Mouse (Mus musculus): ENCODE results near the gene Chrnb1.

Gene Chrnb1

DNA sequence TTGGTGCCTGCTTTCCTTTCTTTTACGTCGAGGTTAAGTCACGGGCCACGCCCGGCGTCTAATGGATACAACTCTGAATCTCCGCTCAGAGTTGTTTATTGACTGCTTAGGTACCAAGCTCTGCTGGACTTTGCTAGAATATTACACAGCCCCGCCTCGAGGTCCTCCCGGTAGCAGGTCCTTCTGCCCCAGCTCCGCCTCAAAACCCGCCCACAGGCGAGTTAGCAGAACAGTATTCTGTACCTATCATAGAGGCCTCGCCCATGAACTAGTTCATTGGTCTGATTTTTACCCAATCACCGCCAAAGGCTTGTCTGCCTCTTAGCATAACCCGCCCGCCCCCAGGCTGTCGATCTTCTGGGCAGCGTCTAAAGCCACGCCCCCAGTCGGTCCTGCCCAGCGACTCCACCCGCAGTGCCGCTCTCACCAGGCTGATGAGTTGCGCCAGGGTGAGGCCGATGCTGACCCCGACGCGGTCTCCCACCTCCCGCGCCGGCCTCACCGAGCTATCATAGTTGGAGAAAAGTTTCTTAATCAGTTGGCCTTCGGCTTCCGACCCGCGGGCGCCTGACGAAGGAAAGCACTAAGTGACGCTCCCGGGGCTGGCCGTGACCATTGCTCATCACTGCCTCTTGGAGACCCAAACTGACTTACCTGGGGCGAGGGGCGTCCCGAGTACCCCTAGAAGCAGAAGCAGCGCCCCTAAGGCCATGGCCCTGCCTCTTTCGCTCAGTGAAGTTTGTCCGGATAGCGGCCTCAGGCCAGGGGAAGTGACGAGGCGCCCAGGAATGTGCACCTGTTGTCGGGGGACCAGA is at the start of gene Chrnb1:
Gene Chrnb1 (minus strand): TSS at position 776 of the 815 bp plus-strand sequence.
- DNase-seq (ENCODE audit: low spot score) = peak; percentile 96

DNA sequence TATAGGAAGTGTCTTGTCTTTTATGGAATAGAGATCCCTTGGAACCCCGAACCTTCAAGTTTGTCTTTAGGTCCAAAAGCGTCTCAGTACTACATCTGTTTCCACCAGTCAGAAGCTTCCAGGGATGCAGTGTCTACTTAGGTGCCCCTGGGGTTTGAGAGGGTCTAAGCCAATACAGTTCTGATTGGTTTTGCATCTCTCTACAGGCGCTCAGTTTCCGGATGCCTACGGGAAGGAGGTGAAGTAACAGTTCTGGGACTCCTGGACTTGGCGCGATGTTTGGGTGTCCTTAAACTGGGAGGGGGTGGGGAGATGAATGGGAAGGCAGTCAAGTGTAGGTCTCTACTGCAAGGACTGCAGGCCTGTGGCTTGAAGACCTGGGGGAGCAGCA is 43.0 kb upstream of the Chrnb1 start:
- DNase-seq (ENCODE audit: low spot score) = no peak

DNA sequence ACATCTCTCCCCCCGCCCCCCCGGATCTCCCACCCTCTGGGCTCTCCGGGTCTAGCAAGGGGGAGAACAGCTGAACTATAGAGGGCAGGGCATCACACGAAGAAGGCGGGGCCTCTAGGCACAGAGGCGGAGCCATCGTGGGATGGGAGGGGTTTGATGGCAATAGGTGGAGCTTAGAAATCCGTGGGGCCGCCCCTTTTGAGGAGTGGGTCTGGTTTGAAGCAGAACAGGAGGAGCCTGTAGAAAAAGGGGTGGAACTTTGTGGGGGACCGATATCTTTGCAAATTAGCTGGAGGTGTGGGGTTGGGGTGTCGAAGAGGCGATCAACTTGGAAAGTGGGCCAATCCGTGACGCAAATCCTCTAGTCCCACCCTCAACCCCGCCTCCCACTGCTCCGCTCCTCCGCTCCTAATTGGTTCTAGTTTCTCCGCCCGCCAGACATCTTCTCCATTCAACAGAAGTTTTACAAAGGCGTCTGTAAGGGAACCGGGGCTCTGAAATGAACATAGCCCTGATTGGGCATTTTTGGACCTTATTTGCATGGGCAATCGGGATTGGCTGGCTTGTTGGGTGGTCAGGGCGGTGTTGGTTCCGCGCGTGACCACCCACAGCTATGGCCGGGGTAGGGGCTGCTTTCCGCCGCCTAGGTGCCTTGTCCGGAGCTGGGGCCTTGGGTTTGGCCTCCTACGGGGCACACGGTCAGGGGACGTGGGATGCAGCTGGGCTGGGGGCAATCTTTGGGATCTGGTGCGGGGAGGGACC is 42.4 kb upstream of the Chrnb1 start, which contains the start of gene Tmem256:
Gene Tmem256 (plus strand): TSS at position 563 of the 762 bp plus-strand sequence.
- peak; percentile 96 for DNase-seq (ENCODE audit: low spot score)

DNA sequence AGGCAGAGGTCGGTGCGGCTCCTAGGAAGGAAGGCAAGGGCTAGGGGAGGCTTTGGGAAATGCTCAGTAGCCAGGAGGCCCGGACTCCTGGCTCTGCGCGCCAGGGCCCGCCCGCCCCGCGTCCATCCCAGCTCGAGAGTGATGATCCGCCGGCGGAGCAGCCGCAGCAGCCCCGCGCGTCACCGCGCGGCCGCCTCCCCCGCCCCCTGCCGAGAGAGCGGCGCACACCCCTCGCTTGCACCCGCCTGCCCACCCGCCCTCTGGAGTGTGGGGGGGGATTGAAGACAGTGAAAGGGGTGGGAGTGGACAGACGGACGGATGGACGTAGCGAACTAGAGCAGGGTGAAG is 41.8 kb upstream of the Chrnb1 start, which contains the start of gene Nlgn2:
Gene Nlgn2 (minus strand): TSS at position 181 of the 348 bp plus-strand sequence.
- no peak for DNase-seq (ENCODE audit: low spot score)

DNA sequence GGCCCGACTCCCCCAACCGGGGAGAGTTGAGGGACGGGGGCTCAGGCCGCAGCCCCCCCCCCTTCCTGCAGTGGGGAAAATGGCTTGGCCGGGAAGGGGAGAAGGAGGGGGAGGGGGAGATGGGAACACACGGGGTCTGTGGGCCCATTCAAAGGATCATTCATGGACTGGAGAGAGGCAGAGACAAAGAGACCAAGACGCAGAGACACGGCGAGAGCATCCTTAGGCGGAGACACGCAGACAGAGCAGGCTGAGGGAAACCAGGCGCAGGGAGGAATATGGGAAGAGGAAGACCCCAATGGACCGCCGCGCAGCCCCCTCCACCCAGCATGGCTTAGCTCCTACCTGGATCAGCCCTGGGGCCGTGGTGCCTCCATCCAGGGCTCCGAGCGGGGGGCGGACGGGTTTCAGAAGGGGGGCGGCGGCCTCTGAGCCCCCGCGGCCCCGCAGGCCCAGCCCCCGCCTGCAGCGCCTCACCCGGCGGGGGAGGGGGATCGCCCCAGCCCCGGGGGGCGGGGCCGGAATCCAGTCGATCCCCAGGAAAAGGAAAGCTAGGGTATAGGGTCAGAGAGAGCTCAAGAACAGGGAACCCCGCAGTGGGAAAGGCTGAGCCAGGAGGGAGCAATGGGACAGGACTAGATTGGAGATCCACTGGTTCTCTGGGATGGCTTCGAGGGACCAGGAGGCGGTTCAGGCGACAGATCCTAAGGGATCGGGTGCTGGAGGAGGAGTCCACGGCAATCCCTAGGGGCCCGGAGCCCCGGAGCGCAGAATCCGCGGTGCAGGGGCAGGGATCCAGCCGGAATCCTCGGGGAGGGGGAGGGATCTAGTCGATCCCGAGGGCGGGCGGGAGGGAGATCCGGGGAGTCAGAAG is 41.2 kb upstream of the Chrnb1 start:
- peak; percentile 39 for DNase-seq (ENCODE audit: low spot score)

DNA sequence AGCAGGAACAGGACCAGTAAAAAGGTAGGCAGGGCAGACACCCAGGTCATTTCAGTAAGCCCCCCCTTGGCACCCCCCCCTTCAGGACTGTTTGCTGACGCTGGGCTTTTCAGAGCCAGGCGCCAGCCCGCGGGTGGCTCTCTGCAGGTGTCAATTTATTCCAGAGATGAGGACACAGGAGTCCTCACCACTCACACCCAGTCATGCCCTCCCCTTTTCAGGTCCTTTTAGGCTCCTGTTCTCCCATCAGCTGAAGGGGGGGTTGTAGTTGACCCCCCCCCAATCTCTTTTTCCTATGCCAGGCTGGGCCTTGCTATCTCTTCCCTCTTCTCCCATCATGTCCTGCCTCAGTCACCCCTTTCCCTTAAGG is 40.2 kb upstream of the Chrnb1 start:
- no peak for DNase-seq (ENCODE audit: low spot score)

DNA sequence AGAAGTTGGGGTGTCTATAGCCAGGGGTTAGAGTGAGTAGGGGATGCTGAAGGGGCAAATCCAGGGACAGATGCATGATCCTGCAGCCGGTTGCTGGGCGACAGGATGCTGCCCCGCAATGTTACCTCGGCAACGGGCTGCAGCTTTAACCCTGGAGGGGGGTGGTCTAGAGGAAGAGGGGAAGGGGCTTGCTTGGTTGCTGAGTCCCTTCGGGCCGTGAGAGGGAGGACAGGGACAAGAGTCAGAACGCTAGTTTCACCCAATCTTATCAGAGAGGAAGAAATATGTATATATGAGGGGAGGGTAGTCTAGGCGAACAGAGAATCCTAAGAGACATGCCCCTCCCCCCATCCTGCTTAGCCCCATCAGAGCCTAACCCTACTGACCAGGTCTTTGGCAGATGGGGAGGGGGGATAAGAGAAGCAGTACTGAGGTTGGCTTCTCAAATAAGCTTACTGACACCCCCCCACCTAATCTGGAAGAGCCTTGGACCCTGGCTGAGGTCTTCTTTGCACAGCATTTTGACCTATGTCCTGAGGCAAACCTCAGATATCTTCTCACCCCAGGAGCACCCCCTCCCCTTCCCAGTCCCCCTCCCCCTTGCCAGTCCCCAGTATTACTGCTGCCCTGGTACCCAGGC is 39.7 kb upstream of the Chrnb1 start:
- DNase-seq (ENCODE audit: low spot score) = no peak

DNA sequence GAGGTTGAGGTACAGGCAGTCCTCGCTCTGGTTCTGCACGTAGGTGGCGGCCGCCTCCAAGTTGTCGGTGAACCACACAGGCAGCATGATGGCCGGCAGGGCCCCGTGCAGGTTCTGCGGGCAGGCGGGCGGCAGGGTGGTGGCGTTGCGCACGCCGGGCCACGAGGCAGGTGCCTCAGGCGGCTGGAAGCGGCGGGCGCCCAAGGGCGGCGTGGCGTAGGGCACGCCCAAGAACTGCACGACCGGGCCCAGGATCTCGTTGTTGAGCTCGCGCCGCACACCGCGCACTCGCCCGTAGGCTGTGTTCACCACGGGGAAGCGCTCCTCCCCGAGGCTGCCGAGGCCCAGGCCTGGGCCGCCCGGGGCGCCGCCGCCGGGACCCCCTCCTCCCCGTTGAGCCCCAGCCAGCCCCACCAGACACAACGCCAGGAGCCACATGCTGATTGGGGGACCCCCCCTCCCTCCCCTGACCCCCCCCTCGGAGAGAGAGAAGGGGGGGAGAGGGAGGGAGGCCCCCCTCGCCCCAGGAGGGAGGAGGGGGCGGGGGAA is 38.3 kb upstream of the Chrnb1 start:
- DNase-seq (ENCODE audit: low spot score) = peak; percentile 50

DNA sequence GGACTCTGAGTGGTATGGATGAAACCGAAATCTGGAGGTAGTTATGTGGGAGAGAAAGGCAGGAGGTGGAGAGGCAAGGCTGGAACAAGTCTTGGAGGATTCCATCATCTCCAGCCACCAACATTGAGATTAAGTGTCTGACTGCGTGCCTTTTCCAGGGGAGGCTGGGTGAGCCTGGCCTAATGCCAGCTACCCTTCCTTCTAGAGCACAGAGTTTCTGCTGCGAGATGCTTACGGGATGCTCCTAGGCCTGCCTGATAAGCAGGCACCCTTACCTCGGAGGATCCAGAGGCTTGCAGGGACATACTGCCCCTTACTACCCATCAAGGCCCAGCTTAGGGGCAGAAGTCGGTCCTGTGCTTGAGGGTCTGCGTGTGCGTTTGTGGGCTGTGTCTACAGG is 37.8 kb upstream of the Chrnb1 start:
- no peak for DNase-seq (ENCODE audit: low spot score)

DNA sequence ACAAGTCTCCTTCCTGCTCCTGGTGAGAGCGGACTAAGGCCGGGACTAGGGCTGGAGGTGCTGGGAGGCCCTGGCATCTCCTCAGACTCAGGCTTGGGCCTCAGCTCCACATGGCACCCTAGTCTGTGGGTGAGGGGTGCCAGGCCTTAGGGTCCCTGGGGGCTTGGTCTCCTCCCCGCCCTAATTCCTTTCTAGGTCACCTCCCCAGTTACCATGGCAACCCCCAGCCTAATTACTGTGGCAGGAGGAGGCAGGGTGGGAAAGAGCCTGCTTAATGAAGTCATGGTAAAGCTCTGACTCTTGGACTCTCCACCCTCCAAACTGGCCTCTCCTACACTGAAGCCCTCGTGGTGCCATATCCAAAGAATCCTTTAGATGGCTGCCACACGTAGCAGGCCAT is 33.1 kb upstream of the Chrnb1 start:
- no peak for DNase-seq (ENCODE audit: low spot score)

DNA sequence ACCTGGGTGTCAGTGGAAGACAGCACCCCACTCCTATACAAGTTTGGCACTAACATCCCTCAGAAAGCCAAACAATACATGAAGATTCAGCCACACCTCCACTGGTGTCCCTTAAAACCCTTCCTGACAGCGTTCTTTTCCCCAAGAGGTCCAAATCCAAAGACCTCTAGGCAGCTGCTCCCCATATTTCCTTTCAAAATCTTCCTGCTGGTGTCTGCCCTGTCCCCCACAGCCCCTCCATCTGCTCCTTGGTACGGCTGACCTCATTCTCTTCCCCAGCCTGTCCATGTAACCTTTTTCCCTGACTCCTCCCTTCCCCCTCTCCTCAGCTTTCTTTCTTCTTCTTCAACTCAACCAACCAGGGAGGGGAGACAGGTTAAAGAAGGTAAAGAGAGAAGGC is 27.7 kb upstream of the Chrnb1 start:
- DNase-seq (ENCODE audit: low spot score) = no peak

DNA sequence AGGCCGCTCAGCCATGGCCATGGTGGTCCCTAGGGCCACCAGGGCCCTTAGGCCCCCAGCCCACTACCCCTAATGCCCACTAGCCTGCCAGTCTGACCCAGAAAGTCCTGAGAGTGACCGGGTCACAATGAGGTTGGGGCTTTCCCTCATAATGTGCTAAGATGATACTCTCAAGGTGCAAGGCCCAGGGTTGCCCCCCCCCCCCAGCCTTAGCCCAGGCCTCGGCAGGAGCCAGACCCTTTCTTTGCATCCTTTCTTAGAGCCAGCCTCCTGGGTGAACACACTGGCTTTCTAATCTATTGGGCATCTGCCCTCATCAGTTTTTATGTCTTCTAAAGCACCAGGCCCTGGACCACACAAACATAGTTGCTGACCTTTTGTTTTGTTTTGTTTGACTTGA is 26.3 kb upstream of the Chrnb1 start, which contains the start of gene Spem1:
Gene Spem1 (minus strand): TSS at position 101 of the 400 bp plus-strand sequence.
- no peak for DNase-seq (ENCODE audit: low spot score)

DNA sequence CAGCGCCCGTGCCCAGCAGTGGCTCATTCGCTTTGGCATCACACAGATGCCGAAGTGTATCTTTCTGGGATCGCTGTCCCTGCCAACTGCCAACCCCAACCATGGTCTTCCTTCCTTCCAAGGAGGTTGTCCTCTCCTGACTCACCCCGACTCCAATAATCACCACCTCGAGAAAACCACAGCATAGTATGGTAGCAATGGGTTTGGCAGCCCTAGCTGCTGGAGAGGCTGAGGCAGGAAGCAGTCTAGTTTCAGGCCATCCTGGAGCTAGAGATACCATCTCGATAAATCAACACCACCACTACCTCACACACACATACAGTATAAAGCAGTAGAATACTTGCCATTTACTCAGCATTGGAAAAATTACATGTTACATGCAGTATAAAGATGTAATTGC is 23.1 kb upstream of the Chrnb1 start:
- DNase-seq (ENCODE audit: low spot score) = no peak

DNA sequence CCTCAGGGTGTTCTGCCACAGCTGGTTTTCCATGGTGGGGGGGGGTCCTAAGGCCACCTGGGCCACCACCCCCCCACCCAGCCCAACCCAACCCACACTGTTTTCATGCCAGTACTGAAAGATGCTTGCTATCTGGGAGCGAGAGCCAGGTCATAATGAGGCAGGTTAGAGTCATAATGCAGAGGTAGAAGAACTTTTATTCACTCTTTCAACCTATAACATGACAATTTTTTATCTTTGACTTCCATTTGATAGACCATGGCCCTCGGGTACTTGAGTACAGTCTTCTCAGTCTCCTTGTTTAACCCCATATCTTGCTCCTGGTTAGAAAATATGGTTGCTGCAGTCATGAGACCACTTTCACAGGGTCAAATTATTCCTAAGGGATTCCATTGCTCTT is 22.6 kb upstream of the Chrnb1 start, which contains the start of gene Spem2:
Gene Spem2 (minus strand): TSS at position 101 of the 400 bp plus-strand sequence.
- no peak for DNase-seq (ENCODE audit: low spot score)

DNA sequence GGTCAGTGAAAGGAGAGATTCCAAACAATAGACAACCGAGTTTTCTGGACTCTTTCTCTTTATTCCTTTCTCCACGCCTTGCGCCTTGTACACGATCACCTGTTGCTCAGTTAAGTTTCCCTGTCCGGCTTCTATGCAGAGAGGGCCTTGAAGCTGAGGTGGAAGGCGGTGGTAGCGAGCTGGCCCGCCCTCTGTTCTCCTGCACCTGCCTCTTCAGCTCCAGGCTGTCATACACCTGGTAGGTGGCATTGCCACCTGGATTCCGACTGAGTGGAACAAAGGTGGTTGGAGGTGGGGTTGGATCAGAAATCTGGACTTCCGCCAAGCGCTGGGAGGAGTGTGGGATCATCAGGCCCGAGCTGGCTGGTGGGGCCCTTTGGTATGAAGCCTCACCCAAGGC is 20.8 kb upstream of the Chrnb1 start:
- no peak for DNase-seq (ENCODE audit: low spot score)

DNA sequence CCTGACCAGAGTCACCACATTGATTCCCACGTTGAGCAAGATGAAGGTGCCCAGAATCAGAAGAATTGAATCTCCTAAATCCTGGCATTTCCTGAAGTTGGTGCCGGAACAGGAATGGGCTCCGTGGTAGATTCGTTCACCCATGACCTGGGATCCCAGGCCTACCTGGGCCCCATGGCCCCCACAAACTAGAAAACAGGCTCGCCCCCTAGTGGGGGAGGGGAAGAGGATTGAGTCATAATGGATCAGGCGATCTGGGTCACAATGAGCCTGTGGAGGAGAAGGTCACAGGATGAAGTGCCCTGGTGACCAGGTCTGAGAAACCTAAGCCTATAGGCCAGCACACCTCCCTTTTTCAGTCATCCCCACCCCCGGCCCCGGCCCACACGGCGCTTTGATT is 19.4 kb upstream of the Chrnb1 start, which contains the start of gene Gm39566:
Gene Gm39566 (minus strand): TSS at position 144 of the 400 bp plus-strand sequence.
- DNase-seq (ENCODE audit: low spot score) = no peak

DNA sequence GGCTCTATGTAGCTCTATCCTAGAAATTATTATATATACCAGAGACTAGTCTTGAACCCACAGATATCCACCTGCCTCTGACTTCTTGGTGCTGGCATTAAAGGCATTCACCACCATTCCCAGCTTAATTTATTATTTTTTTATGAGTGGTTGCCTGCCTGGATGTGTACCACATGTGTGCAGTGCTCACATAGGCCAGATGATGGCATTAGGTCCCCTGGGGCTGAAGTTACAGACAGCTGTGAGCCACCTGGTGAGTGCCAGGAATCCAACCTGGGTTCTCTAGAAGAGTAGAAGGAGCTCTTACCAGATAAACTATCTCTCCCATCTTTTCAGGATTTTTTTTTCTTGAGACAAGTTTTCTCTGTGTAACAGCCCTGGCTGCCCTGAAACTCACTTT is 14.5 kb upstream of the Chrnb1 start:
- DNase-seq (ENCODE audit: low spot score) = no peak

DNA sequence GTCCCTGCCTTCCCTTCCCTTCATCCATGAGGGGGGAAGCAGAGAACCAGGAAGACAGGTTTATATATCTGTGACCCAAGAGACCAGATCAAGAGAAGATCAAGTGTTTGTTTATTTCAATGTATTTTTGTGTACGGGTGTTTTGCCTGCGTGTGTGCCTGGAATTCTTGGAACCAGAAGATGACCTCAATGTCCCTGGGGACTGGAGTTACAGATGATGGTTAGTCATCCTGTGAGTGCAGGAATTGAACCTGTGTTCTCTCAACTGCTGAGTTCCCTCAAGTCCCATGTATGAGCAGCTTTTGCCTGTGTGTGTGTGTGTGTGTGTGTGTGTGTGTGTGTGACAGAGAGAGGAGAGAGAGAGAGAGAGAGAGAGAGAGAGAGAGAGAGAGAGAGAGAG is 11.9 kb upstream of the Chrnb1 start:
- no peak for DNase-seq (ENCODE audit: low spot score)

DNA sequence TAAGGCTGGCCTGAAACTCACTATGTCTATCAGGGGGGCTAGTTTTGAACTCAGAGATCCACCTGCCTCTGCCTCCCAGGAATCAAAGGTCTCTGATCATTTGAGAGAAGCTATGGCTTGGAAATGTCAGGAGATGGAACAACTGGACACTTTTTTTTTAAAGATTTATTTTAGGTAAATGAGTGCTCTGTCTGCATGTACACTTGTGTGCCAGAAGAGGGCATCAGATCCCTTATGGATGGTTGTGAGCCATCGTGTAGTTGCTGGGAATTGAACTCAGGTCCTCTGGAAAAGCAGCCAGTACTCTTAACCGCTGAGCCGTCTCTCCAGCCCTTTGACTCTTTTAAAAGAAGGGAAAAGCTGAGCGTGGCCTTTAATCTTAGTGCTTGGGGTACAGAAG is 10.6 kb upstream of the Chrnb1 start:
- DNase-seq (ENCODE audit: low spot score) = no peak

DNA sequence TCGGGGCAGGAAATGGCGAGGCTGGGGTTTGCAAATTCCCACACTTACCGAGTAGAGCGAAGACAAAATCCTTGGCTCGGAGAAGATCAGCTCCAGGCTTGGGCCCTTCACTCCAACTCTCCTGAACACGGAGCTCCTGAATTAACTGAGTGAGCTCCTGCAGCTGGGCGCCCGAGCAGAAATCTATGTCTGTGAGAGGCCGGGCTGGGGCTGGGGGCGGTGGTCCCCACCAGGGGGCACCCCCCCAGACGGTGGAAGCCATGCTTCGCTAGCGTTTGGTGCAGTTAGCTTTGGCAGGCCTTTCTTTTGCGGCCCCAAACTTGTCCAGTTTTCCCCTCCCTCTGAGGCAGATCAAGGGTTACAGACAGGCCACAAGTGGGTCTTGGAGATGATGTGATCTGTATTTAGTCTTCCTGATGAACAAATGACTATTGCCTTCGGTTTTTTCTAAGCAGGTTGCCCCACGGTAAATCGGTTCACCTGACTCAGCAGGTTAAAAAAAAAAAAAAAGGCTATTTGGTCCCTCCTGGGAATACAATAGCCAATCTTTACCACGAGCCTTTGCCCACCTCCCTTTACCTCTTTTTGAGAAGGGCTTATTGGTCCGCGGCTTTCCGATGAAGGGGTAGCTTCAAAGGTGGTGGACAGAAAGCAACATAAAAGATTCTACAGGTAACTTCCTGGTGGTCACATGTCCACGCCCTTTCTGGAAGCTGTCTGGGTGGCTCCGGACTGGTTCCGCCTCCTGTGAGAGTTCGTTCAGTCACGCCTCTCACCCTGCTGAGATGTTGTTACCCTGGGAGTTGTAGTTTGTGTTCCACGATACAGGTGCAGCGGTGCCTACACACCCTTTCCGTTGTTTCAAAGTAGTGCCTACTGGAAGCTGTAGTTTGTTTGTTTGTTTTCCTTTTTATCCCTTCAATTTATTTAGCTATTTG is 9.5 kb upstream of the Chrnb1 start, which contains the start of gene Tmem102:
Gene Tmem102 (minus strand): TSS at position 653 of the 938 bp plus-strand sequence.
- DNase-seq (ENCODE audit: low spot score) = peak; percentile 80

Measured in urinary bladder, postnatal 14 days (tissue).